Mouse (Mus musculus) kidney, postnatal 10 days (tissue): ENCODE measurements at regions not wholly inside any gene's neighbourhood (a gene's known extent, or its start where the extent isn't known, plus 50 kb on each side); places are given as distances from the start of the nearest gene placed in this dataset.

ENCODE experiments used
- DNase-seq: peaks from one replicate; pipeline ENCODE4 v3.0.0; 2021; ENCODE audit warnings: mixed read lengths

DNA sequence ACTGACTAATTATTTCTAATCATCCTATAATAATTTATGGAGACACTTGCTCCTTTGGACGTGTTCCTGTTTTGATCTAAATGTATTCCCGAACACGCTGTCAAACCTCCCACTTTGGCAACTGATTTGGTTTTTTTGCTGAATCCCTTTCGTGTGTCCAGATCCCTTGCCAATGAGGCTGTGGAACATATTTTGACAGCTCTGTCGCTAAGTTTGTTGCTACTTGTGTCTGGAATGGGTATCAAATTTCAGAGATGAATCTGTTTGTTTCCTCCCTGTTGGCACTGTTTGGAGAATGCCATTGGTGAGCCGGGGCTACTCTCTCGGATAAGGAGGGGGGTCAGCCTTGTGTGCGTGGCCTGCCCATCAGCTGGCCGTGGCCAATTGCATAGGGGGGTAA lies 277.2 kb upstream of the Tshz3 start:
- no peak for DNase-seq

DNA sequence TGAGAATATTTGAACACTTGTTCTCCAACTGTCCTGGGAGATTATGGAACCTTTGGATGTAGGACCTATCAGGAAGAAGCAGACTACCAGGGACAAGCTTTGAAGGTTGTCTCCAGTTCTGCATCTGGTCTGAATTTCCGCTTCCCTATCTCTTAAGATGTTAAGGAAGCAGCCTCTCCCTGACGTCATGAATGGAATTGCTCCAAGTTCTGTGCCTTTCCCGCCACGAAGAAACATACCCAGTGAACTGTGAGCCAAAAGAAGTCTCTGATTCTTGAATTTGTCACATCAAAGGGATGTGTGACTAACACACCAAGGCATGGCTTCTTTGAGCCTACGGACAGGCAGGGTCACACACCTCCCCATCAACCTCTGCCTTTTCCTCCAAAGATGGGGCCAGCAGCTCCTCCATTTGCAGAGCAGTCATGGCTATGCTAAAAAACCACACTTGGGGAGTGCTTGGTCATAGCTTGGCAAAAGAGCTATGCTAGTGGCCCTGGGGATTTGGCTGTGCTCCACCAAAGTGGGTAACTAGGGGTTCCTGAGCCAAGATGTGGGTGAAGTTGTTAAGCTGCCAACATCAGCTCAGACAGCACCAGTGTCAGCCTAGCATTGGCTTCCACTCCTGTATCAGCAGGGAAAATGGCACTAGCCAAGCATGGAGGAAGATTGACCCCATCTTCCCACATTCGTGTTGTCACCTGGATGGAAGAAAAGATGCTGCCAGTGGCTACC lies 248.6 kb upstream of the Tshz3 start:
- DNase-seq = no peak

DNA sequence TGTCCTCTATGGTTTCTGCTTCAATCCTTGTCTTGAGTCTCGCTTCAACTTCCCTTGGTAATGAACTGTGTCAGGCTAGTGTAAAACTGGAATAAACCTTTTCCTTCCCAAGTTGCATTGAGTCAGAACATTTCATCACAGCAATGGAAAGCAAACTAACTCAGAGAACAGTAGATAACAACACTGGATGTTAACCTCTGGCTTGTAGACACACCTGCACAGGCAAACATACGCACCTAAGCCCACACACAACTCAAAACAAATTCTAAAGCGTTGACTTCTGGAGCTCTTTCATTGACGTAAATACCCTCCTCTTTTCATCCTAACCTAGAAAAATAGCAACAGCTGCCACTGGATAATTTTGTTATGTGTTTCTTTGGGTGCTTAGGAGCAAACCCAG lies 244.1 kb upstream of the Tshz3 start:
- DNase-seq = no peak

DNA sequence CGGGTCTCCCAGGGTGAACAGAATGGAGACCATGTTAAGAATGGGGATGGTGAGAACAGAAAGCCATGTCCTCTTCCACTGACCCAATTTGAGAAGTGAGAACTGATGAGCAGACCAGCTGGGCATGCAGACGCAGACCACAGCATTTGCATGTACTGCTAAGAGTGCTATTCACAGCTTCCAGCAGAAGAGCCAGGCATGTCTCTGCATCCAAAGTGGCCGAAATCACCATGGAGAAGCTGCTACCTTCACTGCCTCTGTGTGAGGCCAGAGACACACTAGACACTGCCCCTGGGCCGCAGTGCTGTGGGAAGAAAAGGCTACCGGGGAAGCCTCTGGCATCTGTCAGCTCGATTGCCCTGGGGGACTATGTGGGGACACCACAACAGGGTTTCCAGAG lies 241.8 kb upstream of the Tshz3 start:
- DNase-seq = no peak

DNA sequence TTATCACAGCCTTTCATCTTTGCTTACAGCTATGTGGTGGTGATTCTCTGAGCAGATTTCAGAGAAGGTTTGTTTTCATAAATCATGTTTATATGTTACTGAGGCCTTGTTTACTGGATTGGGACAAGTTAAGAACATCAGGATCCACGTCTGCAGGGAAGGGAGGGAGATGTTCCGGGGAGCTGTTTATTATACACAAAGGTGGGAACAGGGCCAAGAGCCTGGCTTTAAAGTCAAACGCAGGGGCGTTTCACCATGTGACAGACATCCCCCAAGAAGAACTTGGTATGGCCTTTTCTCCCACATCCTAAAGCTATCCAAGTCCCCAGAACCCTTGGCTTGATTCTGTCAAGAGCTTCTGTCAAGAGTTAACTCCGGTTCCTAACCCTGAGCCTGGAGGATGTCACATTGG lies 235.5 kb upstream of the Tshz3 start:
- peak; percentile 28 for DNase-seq

DNA sequence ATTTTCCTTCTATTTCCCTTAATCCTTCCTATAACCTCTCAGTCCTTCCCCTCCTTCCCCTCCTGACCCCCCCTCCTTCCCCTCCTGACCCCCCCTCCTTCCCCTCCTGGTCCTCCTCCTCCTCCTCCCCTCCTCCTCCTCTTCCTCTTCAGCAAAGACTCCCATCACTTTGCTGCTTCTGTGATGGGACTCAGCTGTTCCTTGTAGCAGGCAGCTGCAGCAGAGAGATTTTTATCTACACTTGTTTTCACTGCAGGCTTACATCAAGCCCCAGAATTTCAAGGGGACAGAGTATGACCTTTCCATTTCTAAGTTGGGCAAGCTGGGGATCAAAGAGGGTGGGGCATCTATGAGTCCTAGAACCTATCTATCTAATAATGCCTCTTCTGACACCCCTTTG lies 228.5 kb upstream of the Tshz3 start:
- peak; percentile 37 for DNase-seq

DNA sequence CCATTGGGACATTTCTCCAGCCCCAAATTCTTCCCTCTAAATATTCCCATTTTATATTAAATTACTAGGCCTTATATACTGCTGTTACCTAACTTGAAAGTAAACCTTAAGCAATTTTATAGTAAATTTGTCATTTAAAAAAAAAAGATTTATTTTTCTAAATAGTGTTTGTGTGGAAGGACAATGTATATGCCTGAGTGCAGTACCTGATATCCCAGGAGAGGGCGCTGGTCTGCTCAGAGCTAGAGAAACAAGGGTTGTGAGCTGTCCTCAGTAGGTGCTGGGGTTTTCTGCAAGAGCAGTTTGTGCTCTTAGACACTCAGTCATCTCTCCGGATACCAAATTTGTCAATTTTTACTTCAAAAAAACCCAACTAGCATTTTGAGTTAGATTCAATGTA lies 224.4 kb upstream of the Tshz3 start:
- no peak for DNase-seq

DNA sequence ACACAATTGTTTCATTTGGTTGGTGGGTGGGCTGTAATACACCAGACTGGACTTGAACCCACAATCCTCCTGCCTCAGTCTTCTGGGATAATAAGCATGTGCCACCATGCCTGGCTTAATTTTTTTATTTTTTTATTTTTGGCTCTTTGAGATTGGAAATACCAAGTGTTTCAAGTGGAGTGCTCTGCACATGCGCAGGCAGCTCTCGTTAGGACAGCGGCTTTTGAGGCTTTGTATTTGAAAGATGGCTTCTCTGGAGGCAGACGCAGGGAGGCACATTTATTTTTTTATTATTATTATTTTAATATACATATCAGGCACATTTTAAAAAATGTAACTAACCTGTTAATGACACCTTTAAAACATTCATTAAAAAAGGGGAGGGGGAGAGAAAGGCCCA lies 221.5 kb upstream of the Tshz3 start:
- DNase-seq = no peak

DNA sequence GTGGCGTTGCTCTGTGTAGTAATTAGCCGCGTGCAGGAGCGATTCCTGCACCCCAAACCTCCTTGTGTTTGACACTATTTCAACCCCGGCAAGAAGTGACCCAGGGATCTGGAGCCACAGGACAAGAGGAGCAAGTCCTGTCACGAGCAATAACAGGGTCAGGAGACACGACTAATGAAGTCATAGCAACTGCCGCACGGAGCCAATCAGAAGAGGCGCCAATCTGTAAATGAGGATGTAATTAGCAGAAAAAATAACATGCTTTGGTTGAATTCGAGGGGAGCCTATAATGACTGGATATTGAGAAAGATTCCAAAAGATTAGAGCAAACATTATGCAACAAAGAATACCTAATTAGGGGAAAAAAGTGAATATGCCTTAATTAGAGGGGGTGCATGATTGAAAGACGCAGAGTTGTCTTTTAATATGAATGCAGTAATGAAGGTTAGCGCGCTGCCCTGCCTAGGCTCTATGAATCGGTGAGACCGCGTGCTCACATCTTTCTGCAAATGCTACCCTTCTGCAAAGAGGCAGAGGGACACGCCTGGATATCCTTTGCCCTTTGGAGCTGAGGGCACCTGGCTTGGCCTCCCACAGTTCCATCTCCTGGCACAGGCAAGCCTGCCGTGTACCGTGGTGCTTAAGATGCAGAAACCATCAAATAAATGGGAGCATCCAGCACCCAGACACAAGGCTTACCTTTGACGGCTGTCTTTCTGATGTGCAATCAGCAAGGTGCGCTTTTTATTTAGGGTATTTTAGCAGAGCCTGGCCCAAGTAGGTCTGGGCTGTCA lies 220.9 kb upstream of the Tshz3 start:
- DNase-seq = no peak

DNA sequence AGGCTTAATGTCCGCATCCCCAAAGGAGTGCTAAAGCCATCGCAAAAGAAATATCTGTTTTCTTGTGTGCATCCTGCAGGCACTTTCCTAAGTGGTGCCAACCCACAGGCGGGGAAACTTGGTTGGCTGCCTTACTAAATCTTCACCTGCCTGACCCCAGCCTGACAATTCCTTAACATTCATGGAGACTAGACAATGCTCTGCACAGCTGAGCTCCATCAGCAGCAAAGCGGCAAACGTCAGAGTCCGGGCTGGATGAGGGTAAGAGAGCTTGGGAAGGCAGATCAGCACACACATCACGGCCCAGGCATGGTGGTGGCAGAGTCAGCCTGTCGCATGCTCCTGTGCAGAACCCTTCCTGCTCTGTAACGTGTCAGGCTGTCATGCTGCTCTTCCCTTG lies 209.8 kb upstream of the Tshz3 start:
- DNase-seq = no peak

DNA sequence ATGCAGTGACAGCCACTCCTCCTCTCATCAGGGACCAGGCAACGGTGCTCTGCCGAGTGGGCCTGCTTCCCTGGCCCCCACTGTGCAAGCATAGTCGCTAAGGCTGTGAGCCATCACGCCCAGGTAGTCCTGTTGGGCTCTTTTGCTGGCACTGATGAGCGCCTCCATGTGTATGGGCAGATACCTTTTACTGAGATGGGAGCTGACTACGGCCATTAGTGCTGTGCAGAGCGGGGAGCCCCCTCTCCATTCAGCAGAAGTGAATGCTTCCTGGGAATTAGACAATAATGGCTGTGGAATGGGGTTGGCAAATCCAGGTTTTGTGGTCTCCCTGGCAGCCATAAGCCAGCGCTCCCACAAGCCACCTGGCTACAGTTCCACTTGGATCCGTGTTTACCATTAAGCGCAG lies 206.7 kb upstream of the Tshz3 start:
- no peak for DNase-seq

DNA sequence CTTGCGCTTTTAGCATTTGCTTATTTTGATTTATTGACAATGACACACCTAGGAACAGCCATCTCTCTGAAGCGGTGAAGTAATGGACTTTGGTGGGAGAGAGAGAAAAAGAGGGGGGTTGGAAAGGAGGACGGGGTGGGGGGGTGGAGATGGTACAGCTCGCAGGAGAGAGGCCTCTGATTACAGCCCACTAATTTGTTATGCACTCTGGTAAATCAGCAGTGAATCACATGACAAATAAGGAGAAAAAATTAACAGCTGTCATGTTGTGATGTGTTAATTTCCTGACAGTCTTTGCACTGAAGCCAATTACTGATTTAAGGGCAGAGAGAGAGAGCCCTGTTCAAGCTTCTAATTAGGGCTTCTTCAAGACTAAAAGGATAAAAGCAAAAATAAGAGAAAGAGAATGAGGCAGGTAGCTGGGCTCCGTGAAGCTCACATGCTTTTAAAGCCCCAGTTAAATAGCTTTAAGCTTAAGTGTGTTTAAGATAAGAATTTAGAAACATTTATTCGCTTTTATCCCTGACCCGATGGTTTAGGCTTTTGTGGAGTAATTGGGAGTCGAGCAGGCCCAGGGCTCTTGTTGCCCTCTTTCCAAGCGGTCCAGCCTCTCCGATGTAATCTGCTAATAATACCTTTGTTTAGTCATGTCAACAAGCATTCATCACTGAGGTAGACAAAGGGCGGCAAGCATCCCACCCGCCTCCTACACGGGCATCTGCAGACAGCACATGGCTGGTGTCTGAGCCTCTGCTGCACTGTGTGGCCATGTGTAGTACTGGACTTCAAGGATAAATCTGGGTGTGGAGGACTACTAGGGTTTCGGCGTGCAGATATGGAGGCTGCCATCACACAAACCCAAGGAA lies 193.7 kb upstream of the Tshz3 start:
- no peak for DNase-seq

DNA sequence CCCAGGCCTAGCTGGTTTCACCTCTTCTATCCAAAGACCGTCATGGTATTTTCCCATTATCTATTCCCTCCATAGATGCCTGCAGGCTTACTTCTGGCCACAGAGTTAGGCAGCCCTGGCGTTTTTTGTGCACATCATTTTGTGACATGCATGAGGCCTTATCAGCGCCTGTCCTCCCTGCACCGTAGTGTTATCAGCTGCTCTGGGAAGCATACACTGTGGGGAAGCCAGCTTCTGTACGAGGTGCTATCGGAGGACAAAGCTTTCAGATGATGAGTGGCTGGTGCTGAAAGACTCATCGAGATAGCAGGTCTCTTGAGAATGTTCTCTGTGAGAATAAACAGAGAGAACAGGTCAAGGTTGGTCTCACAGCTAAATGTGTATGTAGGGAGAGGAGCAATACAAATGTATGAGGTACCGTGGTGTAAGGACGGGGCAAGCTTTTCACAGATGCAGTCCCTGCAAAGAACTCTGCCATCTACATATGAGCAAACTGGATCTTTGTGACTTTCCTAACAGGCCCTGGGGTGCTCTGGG lies 190.0 kb upstream of the Tshz3 start:
- DNase-seq = no peak

DNA sequence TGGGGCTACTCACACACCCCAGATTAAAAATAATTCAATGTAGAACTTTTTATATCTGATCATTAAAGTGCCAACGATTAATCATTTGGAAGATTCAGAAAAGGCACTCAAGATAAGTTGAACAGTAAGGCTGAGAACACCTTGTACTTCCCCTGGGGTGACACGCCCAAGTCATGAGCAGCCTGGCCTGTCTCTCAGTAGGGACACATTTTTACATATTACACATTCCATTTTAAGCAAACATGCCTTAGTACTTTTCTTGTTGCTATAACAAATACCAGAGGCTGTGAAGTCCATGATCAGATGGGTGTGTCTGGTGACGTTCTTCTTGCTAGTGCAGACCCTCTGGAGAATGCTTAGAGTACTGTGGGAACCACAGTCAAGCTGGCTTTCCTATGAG lies 184.2 kb upstream of the Tshz3 start:
- DNase-seq = no peak

DNA sequence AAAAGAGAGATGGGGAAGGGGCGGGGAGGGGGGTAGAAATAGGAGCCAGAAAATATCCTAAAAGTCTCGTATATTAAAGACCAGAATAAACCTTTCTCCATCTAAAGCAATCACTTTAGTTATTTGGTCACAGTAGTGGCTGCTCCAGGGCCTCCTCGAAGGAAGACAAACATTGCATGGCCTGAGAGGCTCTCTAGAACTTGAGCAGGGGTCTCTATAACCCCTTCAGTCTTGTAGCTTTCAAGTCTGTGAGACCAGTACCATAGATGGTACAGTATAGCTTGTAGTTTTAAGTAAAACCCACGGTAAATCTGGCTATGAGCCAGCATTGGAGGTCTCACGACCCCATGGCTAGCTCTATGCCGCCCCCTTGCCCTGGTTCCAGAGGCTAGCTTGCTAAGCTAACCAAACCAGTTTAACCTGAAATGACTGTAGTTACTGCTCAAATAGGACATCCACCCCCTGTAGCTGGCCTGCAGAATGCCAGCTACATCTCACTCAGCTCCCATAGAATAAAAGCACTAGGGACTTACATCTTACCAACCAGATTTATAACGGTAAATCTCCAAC lies 181.7 kb upstream of the Tshz3 start:
- DNase-seq = no peak

DNA sequence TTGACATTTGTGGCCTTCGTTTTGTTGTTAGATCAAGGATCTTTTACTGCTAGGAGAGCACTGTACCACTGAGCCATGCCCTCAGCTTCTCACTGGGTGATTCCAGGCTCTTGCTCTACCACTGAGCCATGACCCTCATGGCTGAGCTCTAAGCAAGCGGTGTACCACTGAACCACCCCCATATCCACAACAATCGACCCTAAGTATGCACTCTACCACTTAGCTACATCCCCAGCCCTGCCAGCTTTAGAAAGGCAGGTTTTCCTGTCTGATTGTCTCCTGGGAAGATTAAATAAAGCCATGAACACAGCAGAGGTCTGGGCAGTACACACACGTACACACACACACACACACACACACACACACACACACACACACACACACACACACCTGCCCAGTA lies 178.9 kb upstream of the Tshz3 start:
- no peak for DNase-seq

DNA sequence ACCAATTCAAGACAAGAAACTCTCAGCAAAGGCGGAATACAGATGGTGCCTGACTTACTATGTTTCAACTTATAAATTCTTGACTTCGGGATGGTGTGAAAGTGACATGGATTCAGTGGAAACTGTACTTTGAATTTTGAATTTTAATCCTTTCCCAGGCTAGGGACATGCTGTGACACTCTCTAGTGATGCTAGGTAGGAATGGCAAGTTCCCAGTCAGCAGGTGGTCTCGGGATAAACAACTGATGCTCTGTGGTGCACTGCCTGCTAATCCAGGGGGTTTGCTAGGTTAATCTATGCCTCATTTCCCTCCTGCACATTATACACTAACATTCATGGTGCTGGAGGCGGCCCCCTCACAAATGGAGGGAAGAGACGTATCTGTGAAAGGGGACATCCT lies 175.0 kb upstream of the Tshz3 start:
- no peak for DNase-seq

DNA sequence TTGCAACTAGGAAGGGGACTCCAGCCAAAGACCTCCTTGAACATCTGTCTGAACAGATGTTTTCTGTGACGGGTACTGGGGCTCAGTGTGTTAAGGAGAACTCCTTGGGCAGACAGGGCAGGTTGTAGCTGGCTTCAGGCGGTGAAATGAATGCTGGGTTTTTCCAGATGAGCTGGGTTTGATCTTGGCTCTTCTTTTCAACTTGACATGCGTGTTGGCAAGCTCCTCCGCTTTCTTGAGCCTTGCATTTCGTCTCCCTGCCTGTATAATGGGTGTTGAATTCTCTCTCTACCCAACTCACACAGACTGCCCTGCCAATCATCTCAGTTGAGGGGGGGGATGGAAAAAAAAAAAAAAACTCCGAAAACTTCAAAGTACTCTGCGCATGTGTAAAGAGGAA lies 171.8 kb upstream of the Tshz3 start:
- no peak for DNase-seq

DNA sequence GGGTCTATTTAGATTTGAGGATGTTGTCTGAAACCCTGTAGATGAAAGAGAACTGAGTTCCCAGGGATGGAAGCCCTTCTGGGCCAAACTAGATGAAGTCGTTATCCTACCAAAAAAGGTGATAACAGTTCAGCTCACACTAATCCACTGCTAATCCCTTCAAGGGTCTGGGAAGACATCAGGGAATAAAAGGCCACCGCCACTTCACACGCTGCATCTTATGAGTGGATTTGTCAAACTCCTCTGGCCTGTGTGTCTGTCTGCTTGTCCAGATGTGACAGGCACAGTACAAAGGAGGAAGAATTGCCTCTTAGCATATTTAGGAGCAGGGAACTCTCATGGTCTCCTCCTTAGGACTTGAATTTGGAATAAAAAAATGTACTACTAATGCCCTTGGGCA lies 171.2 kb upstream of the Tshz3 start:
- DNase-seq = no peak

DNA sequence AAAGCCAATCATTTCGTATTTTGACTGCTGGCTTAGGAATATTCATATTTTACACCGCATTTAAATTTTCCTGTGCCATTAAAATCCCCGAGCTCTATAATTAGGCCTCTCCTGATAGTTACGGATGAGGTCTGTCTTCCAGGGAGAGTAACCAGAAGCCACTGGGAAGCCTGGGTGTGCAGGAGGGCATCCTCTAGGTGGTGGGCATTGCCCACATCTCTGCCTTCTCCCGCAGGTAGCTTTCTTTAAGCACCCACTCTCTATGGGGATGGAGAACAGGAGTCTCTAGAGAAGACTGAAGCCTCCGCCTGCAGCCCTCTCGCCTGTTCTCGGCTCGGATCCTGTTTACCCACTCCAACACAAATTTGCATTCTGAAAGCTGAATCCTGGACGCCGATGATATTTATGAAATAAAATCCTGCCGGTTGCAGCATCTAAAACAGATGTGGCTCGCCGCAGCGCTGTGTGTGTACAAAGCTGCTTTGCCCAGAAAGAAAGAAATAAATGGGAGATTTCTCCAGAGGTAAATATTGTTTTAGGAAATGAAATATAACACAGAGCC lies 168.3 kb upstream of the Tshz3 start:
- DNase-seq = no peak

DNA sequence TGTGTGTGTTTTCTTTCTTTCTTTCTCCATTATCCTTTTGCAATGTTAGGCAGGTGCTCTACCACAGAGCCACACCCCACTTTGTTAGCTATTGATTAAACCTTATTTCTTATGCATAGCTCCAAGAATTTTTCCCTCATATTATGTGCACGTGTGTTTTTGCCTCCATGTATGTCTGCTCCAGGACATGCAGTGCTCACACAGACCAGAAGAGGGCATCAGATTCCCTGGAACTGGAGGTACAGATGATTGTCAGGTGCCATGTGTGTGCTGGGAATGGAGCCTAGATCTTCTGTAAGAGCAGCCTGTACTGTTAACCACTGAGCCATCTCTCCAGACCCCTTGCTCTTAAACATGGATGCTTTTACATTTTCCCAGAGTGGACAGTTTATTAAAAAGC lies 166.4 kb upstream of the Tshz3 start:
- no peak for DNase-seq

DNA sequence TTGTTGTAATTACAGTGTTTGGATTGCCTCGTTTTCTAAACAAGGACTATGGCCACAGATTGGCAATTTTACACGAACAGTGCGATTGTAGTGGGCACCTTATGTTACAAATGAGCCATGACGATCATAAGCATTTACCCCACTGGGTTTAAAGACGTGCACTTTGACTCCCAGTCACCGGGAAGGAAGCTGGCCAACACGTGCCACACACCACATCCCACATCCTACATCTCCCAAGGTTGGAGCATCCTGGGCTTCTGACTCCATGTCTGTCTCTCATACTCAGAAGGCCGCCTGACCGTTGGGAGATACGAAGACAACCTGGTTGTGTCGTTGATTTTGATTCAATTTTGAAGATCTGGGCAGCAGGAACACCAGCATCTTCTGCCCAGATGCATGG lies 159.8 kb upstream of the Tshz3 start:
- DNase-seq = no peak

DNA sequence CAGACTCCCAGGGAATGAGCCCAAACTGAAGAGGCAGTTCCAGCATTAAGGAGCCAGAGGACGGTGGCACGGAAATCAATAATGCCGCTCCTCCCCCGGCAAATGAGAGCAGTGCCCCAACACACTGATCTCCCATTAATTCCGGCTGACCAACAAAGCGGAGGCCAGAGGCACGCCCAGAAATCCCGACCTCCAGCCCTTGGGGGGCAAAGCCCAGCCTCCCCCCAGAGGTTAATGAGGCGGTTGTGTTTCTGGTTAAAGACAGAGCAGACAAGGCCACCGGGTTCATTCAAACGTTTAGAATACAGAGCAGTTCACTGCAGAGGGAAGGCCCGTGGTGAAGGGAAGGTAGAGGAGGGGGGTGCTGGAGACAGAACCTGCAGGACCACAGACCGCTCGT lies 149.9 kb upstream of the Tshz3 start:
- peak; percentile 12 for DNase-seq
